Mouse (Mus musculus) forebrain, embryonic 15.5 days (tissue): ENCODE data around the gene Olfr430. TPM values are rescaled to one million over a fixed set of nuclear protein-coding genes. Genes with fewer than 3 reads are reported as not detected.
"Not testable (repeated sequence)": the region's sequence is repeated elsewhere in the genome, so short reads cannot be mapped to it uniquely, and the experiment has no call there.

Source experiments
- ATAC-seq: fragments of 200-750 bp; cut with Nextera tagmentation; replicated peaks from 2 replicates; pipeline ENCODE4 v1.8.0; 2017; ENCODE audit warnings: mild to moderate bottlenecking, moderate TSS enrichment, moderate library complexity
- H3K27ac ChIP-seq: fragments of 300-500 bp; sonication (generic); replicated peaks from 2 replicates; pipeline ENCODE4 v1.5.1; 2015; ENCODE audit warnings: mild to moderate bottlenecking, inconsistent platforms
- H3K27me3 ChIP-seq: fragments of 300-500 bp; sonication (generic); 2 replicates; pipeline ENCODE4 v1.6.1; 2015; ENCODE audit warnings: inconsistent platforms
- H3K36me3 ChIP-seq: fragments of 300-500 bp; sonication (generic); 2 replicates; pipeline ENCODE4 v1.6.1; 2015; ENCODE audit warnings: mild to moderate bottlenecking, inconsistent platforms
- H3K4me1 ChIP-seq: fragments of 300-500 bp; sonication (generic); 2 replicates; pipeline ENCODE4 v1.6.1; 2015; ENCODE audit warnings: inconsistent platforms
- H3K4me2 ChIP-seq: fragments of 300-500 bp; sonication (generic); replicated peaks from 2 replicates; pipeline ENCODE4 v1.6.1; 2015; ENCODE audit warnings: mild to moderate bottlenecking, inconsistent platforms
- H3K4me3 ChIP-seq: fragments of 300-500 bp; sonication (generic); 2 replicates; pipeline ENCODE4 v1.5.1; 2015; ENCODE audit warnings: mild to moderate bottlenecking, inconsistent platforms
- H3K9ac ChIP-seq: fragments of 300-500 bp; sonication (generic); replicated peaks from 2 replicates; pipeline ENCODE4 v1.6.1; 2015; ENCODE audit warnings: mild to moderate bottlenecking, inconsistent platforms
- H3K9me3 ChIP-seq: fragments of 300-500 bp; sonication (generic); 2 replicates; pipeline ENCODE4 v1.6.1; 2016; ENCODE audit warnings: inconsistent platforms
- WGBS: fragments of 180-500 bp; shearing (Covaris S2); methylation state at CpG from one replicate; pipeline ENCODE4 v1.1.7; 2015; ENCODE audit warnings: mixed read lengths; 5-methylcytosine and 5-hydroxymethylcytosine counted together
- polyA plus RNA-seq: library from polyadenylated mRNA; unstranded; fragments of >200 nt; fragmentation: Nextera tagmentation; extraction: Ambion mirVana; gene quantifications from 2 replicates; pipeline ENCODE4 v1.2.1, GENCODE M21; 2015

The Olfr430 gene
- not detected in 2 replicates for polyA plus RNA-seq

DNA sequence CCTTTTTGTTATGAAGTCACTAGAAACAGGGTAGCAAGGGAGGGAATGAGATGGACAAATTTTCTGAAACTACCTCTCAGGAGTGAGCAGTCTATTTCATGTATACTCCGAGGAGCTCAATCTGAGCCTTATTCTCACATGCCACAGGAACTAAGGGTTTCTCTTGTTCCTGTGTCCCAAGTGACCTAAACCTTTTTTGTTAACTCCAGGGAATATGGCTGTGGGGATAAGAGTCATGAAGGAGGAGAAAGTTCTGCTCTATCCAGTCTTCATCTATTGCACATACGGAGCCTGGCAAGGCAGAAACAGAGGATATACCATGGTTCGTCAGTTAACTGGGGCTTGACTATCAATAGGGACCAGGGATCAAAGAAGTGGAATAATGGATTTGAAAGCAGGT lies at the start of gene Olfr430:
Gene Olfr430 (plus strand): TSS at position 301 of the 400 bp plus-strand sequence.
- Histone ChIP-seq H3K27ac (no peak within 1 kb of the TSS), H3K4me3 (no peak within 1 kb of the TSS), H3K4me1 (no peaks in the 10 kb centered on the region), H3K4me2 (no peak within 1 kb of the TSS), H3K9ac (no peak within 1 kb of the TSS), H3K27me3 (no peaks in the 10 kb centered on the region), H3K9me3 (no peaks in the 10 kb centered on the region), H3K36me3 (no peaks in the 10 kb centered on the region)
- 88% methylated on average over 3 of the region's 3 CpGs for WGBS
- ATAC-seq: no peak

- Histone ChIP-seq H3K4me1 (no peaks in the 10 kb centered on the region), H3K27me3 (no peaks in the 10 kb centered on the region), H3K9ac (no peak within 1 kb of the TSS), H3K27ac (no peak within 1 kb of the TSS), H3K4me2 (no peak within 1 kb of the TSS), H3K4me3 (no peak within 1 kb of the TSS), H3K9me3 (no peaks in the 10 kb centered on the region), H3K36me3 (no peaks in the 10 kb centered on the region)
- WGBS: 72% methylated on average over 1 of the region's 1 CpGs
- no peak for ATAC-seq
These were observed 34.7 kb upstream of the Olfr430 start, which contains the start of gene Ifi205 for GRCm38 (mm10) chr1:174031698-174032097. Gene Ifi205, minus strand, starts transcription at chr1:174031810.

DNA sequence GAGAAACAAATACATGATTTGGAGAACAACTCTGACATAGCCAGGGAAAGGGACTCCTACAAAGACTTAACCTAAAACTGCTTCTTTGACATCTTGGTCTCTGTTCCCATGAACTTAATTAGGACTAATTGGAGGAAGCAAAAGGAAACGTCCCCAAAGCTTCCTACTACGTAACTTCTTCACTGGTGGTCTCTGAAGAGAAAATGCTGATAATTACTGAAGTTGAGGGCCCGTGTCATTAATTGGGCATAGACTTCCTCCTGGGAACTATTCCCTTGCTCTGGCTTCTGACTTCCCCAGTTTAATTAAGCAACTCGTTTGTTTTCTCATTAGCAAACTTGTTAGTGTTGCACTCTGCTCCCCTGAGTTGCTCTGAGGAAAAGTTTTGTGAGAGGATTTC lies 30.6 kb upstream of the Olfr430 start:
- no peak overlapping the region for H3K9ac ChIP-seq
- no peak overlapping the region for H3K4me2 ChIP-seq
- no peak overlapping the region for H3K4me3 ChIP-seq
- no peak overlapping the region for H3K27ac ChIP-seq
- no peaks in the 10 kb centered on the region for H3K36me3 ChIP-seq
- no peaks in the 10 kb centered on the region for H3K4me1 ChIP-seq
- no peak for ATAC-seq
- H3K27me3 ChIP-seq: no peaks in the 10 kb centered on the region
- H3K9me3 ChIP-seq: no peaks in the 10 kb centered on the region
- 22% methylated on average over 4 of the region's 4 CpGs for WGBS

DNA sequence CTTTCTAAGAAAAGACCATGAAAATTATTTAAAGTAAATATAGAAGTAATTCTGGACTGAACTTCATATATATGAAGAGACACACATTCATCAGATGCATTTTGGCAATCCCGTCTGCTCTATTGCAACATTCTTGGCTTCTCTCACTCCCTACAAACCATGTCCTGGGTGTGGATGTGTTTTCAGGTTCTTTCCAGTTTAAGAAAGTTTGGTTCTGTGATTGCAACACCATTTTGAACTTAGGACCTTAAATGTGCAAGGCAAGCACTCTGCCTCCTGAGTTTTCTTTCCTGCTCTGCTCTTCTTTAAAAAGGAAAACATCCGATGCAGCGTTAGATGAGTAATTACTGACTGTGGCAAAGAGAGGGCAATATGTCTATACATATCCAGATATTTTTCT lies 27.9 kb upstream of the Olfr430 start:
- no peaks in the 10 kb centered on the region for H3K4me1 ChIP-seq

DNA sequence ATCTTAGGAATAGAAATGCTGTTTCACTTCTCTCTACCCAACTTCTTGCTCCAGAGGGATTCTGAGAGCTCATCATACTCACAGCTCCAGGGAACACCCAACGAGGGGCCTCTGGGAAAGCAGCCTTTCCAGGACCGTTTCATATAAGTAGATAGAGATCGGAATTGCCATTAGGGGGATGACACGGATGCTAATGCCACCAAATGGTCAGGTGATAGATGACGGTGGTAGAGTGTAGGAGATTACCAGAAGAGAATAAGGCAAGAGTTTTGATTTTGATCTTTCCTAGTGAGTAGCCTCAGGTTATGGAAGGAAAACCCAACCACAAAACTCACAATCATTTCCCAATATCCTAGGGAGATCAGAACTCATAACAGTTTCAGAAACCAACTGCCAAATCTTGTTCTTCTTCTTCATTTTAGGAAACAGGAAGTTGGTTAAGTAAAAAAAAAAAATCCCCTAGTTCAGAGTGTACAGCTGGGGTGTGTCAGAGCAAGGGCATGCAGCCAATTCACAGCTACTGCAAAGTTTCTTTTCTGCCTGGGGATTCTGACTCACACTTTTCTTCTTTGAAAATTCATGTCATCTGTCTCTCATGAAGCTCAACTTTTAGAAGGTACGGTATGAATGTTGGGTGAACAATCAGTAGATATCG lies 25.8 kb upstream of the Olfr430 start, which contains the start of gene Olfr433:
Gene Olfr433 (plus strand): TSS at position 183 of the 655 bp plus-strand sequence.
- Histone ChIP-seq H3K9me3 (no peaks in the 10 kb centered on the region), H3K9ac (no peak within 1 kb of the TSS), H3K4me2 (no peak within 1 kb of the TSS), H3K36me3 (no peaks in the 10 kb centered on the region), H3K4me1 (no peaks in the 10 kb centered on the region), H3K27ac (no peak within 1 kb of the TSS), H3K27me3 (no peaks in the 10 kb centered on the region), H3K4me3 (no peak within 1 kb of the TSS)
- ATAC-seq: no peak
- WGBS: 90% methylated on average over 7 of the region's 7 CpGs

More for the DNA sequence above, 27.9 kb upstream of the Olfr430 start:
- Histone ChIP-seq H3K4me3 (no peak overlapping the region), H3K27ac (no peak overlapping the region), H3K9ac (no peak overlapping the region), H3K36me3 (no peaks in the 10 kb centered on the region), H3K9me3 (no peaks in the 10 kb centered on the region), H3K27me3 (no peaks in the 10 kb centered on the region), H3K4me2 (no peak overlapping the region)
- 93% methylated on average over 3 of the region's 3 CpGs for WGBS
- no peak for ATAC-seq

GRCm38 (mm10) chr1:174042091-174042884 lies 24.1 kb upstream of the Olfr430 start:
- not testable (repeated sequence) for H3K9ac ChIP-seq, H3K27me3 ChIP-seq, H3K36me3 ChIP-seq, H3K4me1 ChIP-seq, H3K4me3 ChIP-seq, H3K9me3 ChIP-seq, ATAC-seq, H3K27ac ChIP-seq, H3K4me2 ChIP-seq
- 89% methylated on average over 12 of the region's 12 CpGs for WGBS

DNA sequence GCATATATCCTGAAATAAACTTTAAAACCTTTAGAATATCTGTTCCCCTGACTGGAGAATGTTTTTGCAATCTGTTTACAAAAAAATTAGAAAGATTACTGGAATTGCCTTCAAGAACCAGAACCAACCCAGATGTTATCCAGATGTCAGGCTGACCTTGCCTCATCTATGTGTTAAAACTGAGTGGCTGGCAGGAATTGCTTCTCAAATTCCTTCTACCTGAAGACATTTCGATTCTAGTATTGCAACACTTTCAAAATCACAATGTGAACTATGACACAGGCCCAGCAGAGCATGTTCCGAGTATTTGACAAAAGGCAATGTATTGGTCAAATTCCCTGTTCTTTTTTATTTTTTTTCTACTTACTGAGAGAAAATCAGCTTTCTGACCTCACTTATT lies 22.0 kb upstream of the Olfr430 start:
- Histone ChIP-seq H3K9me3 (no peaks in the 10 kb centered on the region), H3K27ac (no peak overlapping the region), H3K27me3 (no peaks in the 10 kb centered on the region), H3K4me1 (no peaks in the 10 kb centered on the region), H3K9ac (no peak overlapping the region), H3K4me3 (no peak overlapping the region), H3K36me3 (no peaks in the 10 kb centered on the region), H3K4me2 (no peak overlapping the region)
- 77% methylated on average over 2 of the region's 2 CpGs for WGBS
- ATAC-seq: no peak

DNA sequence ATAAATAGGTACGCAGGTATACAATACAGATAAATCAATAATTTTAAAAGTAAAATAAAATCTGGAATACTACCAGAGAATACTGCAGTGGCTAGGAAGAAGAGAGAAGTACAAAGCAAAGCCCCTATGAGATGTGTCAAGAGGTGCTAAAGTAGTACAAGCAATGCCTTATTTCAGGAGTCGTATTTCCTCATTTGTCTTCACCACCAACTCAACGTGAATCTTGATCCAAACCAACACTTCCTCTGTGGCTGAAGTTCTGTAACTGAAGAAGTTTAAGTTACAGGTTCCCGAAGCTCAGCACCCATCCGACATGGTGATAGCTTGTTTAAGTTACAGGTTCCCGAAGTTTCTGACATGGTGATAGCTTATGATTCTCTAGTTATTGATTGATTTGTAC lies 18.2 kb upstream of the Olfr430 start:
- H3K4me2 ChIP-seq, H3K4me3 ChIP-seq, H3K36me3 ChIP-seq, H3K27ac ChIP-seq, H3K9me3 ChIP-seq, H3K9ac ChIP-seq, H3K27me3 ChIP-seq, ATAC-seq, H3K4me1 ChIP-seq: not testable (repeated sequence)
- 89% methylated on average over 6 of the region's 6 CpGs for WGBS

DNA sequence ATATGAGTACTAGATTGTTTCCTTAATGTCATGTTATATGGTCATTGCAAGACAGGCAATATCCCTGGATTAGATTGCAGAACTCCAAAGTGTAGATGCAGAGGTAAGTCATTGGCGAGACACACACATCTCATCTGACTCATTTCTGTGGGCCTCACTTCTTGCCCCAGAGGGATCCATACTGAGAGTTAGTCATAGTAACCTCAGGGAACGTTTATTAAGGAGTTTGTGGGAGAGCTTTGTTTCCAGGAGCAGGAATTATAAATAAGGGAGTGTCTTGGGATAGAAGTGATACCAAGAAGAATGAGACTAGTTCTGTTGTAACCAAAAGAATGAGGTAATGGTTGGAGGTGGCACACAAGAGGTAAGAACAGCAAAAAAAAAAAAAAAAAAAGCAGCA lies 17.5 kb upstream of the Olfr430 start, which contains the start of gene Olfr432:
Gene Olfr432 (plus strand): TSS at position 313 of the 400 bp plus-strand sequence.
- H3K36me3 ChIP-seq: no peaks in the 10 kb centered on the region
- no peak within 1 kb of the TSS for H3K4me2 ChIP-seq
- no peaks in the 10 kb centered on the region for H3K4me1 ChIP-seq
- no peaks in the 10 kb centered on the region for H3K9me3 ChIP-seq
- no peak for ATAC-seq
- H3K27me3 ChIP-seq: no peaks in the 10 kb centered on the region
- no peak within 1 kb of the TSS for H3K4me3 ChIP-seq
- no peak within 1 kb of the TSS for H3K27ac ChIP-seq
- H3K9ac ChIP-seq: no peak within 1 kb of the TSS
- 75% methylated on average over 2 of the region's 2 CpGs for WGBS

GRCm38 (mm10) chr1:174049357-174049756 lies 17.0 kb upstream of the Olfr430 start:
- not testable (repeated sequence) for H3K27ac ChIP-seq, H3K4me1 ChIP-seq, H3K27me3 ChIP-seq, ATAC-seq, H3K4me2 ChIP-seq, H3K9ac ChIP-seq, H3K36me3 ChIP-seq, H3K9me3 ChIP-seq, H3K4me3 ChIP-seq
- WGBS: 87% methylated on average over 4 of the region's 4 CpGs

DNA sequence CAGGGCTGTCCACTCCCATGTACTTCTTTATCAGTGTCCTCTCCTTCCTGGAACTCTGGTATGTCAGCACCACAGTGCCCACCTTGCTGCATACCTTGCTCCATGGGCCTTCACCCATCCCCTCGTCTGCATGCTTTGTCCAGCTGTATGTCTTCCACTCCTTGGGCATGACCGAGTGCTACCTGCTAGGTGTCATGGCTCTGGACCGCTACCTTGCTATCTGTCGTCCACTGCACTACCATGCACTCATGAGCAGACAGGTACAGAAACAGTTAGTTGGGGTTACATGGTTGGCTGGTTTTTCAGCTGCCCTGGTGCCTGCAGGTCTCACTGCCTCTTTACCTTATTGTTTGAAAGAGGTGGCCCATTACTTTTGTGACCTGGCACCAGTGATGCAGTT lies 15.9 kb upstream of the Olfr430 start:
- no peaks in the 10 kb centered on the region for H3K27me3 ChIP-seq
- no peak for ATAC-seq
- no peak overlapping the region for H3K9ac ChIP-seq
- no peak overlapping the region for H3K4me3 ChIP-seq
- no peaks in the 10 kb centered on the region for H3K4me1 ChIP-seq
- H3K9me3 ChIP-seq: no peaks in the 10 kb centered on the region
- H3K36me3 ChIP-seq: no peaks in the 10 kb centered on the region
- 87% methylated on average over 4 of the region's 4 CpGs for WGBS
- H3K4me2 ChIP-seq: no peak overlapping the region
- no peak overlapping the region for H3K27ac ChIP-seq

- Histone ChIP-seq H3K27me3 (no peaks in the 10 kb centered on the region), H3K9ac (no peak overlapping the region), H3K36me3 (no peaks in the 10 kb centered on the region), H3K4me1 (no peaks in the 10 kb centered on the region), H3K27ac (no peak overlapping the region), H3K9me3 (no peaks in the 10 kb centered on the region), H3K4me2 (no peak overlapping the region), H3K4me3 (no peak overlapping the region)
- WGBS: 89% methylated on average over 4 of the region's 4 CpGs
- ATAC-seq: no peak
These were observed 14.9 kb upstream of the Olfr430 start for GRCm38 (mm10) chr1:174051515-174051914.
